Mouse (Mus musculus) E14TG2a.4 (cell line): Measurements from ENCODE around the gene Ralgapa2.

Source experiments
- CTCF ChIP-seq: conservative IDR thresholded peaks from 2 replicates; pipeline ENCODE4 v1.5.1; 2014; ENCODE audit warnings: low read length
- POU5F1 ChIP-seq: IDR thresholded peaks from 2 replicates; pipeline ENCODE4 v1.6.1; 2014; ENCODE audit warnings: low read length, borderline replicate concordance

GRCm38 (mm10) chr2:146310291-146310690 is 201.9 kb downstream of the Ralgapa2 start:
- TF ChIP-seq CTCF (no peak; the same call in 1 of the 2 replicates), POU5F1 (no peak)
